Mouse (Mus musculus): ENCODE measurements around the gene Vipas39.
"Not testable (repeated sequence)": the region's sequence is repeated elsewhere in the genome, so short reads cannot be mapped to it uniquely, and the experiment has no call there.

The Vipas39 gene

GRCm38 (mm10) chr12:87266827-87267603 is 959 bp upstream of the Vipas39 start:
- DNase-seq (ENCODE audit: low spot score) = no peak

- DNase-seq (ENCODE audit: low spot score) = no peak
Measured at GRCm38 (mm10) chr12:87265444-87265843, 612 bp downstream of the Vipas39 start.

- DNase-seq (ENCODE audit: low spot score) = no peak
Measured at GRCm38 (mm10) chr12:87260562-87260961, 5.5 kb downstream of the Vipas39 start.

DNA sequence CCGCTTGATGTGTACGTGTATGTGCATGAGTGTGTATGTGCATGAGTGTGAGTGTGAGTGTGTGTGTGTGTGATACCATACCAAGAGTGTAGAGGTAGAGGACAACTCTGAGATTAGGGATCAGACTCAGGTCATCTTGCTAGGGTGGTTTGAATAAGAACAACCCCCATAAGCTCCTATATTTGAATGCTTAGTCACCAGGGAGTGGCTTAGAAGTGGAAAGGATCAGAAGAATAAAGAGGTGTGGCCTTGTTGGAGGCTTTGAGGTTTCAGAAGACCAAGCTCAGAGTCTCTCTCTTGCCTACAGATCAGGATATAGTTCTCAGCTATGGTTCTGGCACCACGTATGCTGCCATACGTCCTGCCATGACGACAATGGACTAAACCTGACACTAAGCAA is 9.4 kb downstream of the Vipas39 start:
- no peak for DNase-seq (ENCODE audit: low spot score)

DNA sequence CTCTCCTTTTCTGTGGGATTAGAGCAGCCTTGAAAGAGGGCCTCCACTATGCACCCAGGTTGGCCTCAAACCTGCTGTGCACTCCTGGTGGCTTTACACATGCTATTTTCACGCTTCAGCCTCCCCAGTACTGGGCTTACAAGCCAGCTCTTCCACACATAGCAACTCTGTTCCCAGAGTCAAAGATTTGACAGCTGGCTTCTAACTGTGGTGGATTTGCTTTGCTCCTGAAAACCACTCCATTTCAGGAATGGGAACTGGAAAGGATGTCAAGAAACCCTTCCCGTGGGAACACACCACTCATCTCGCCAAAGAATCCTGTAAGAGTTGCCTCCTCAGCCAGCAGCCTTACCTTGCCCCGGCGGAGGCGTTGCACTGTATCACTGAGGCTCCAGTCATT is 12.2 kb downstream of the Vipas39 start:
- no peak for DNase-seq (ENCODE audit: low spot score)

GRCm38 (mm10) chr12:87250161-87250560 is 15.9 kb downstream of the Vipas39 start:
- no peak for DNase-seq (ENCODE audit: low spot score)

- DNase-seq (ENCODE audit: low spot score) = no peak
Measured at GRCm38 (mm10) chr12:87238632-87239031, 27.4 kb downstream of the Vipas39 start, which contains the start of gene Noxred1. TSS of gene Noxred1 (minus strand) at chr12:87238732.

- DNase-seq (ENCODE audit: low spot score) = no peak
Measured at GRCm38 (mm10) chr12:87236882-87237483, 29.1 kb downstream of the Vipas39 start.

GRCm38 (mm10) chr12:87230379-87230895 is 35.6 kb downstream of the Vipas39 start:
- no peak for DNase-seq (ENCODE audit: low spot score)

DNA sequence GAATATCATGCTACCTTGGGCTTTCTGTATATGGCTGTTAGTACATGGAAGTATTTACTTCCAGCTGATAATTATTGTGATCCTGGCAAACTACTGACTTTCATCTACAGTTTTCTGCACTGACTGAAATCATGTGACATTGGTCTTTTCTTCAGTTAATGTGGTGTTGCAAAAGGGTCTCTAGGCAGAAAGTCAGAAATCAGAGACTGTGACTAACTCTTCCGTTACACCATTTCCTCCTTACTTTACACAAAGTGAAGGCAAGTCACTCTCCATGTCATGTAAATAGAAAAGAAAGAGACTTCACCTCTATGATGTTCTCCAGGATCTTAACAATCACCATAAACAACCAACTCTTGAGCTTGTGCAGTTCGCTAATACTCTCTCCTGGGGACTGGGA is 36.4 kb downstream of the Vipas39 start:
- no peak for DNase-seq (ENCODE audit: low spot score)

GRCm38 (mm10) chr12:87226801-87227200 is 39.3 kb downstream of the Vipas39 start:
- DNase-seq (ENCODE audit: low spot score) = no peak

- DNase-seq (ENCODE audit: low spot score) = no peak
Measured at GRCm38 (mm10) chr12:87224950-87225349, 41.1 kb downstream of the Vipas39 start.

- no peak for DNase-seq (ENCODE audit: low spot score)
Measured at GRCm38 (mm10) chr12:87219362-87219761, 46.7 kb downstream of the Vipas39 start.

GRCm38 (mm10) chr12:87217596-87217995 is 48.5 kb downstream of the Vipas39 start:
- DNase-seq (ENCODE audit: low spot score) = no peak

- no peak for DNase-seq (ENCODE audit: low spot score)
Measured at GRCm38 (mm10) chr12:87216053-87216452, 50.0 kb downstream of the Vipas39 start.

- DNase-seq (ENCODE audit: low spot score) = no peak
Measured at GRCm38 (mm10) chr12:87212844-87213606, 53.0 kb downstream of the Vipas39 start.

DNA sequence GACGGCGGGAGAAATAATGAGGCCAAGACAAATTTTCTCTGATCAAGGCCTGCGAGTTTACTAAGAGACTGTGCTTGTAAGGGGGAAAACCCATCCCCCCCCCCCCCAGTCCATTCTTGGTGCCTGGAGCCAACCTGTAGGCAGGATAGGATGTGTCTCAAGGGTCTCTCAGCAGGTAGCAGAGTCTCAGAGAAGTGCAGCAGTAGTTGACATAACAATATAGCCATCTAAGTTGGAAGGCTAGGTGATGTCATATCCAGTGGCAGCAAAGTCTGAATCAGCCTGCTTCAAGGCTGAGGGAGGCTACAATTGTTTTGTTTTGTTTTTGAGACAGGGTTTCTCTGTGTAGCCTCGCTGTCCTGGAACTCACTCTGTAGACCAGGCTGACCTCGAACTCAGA is 60.3 kb downstream of the Vipas39 start:
- not testable (repeated sequence) for DNase-seq (ENCODE audit: low spot score)

- DNase-seq (ENCODE audit: low spot score) = no peak
Measured at GRCm38 (mm10) chr12:87201694-87202093, 64.4 kb downstream of the Vipas39 start.

DNA sequence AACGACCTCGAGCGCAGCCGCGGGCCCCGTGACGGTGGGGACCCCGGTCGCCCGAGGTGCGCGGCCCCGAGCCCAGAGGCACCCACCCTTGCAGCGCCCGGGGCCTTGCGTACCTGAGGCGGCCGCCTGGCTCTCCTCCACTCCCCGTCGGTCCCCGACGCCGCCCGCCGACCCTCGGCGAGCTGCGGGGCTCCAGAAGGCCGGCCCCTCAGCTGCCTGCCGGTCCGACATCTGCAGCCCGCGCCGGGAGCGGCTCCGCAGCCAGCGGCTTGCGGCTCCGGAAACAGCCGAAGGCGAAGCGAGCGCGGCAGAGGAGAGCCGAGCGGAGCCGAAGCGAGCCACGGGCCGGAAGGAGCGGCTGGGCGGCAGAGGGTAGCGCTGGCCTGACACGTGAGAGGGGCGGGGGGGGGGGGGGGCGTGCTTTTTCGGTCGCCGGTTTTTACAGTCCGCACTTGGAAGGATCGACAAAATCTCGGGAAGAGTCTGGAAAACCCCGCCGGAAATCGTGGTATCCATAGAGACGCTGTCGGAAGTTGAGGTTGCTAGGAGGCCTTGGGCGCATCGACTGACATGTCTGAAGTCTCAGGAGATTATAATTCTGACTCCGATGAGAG is 66.0 kb downstream of the Vipas39 start, which contains the start of gene Tmed8:
Tmed8 (minus strand) TSS at position 482 of the 614 bp plus-strand sequence.
- peak; percentile 64 for DNase-seq (ENCODE audit: low spot score)

DNA sequence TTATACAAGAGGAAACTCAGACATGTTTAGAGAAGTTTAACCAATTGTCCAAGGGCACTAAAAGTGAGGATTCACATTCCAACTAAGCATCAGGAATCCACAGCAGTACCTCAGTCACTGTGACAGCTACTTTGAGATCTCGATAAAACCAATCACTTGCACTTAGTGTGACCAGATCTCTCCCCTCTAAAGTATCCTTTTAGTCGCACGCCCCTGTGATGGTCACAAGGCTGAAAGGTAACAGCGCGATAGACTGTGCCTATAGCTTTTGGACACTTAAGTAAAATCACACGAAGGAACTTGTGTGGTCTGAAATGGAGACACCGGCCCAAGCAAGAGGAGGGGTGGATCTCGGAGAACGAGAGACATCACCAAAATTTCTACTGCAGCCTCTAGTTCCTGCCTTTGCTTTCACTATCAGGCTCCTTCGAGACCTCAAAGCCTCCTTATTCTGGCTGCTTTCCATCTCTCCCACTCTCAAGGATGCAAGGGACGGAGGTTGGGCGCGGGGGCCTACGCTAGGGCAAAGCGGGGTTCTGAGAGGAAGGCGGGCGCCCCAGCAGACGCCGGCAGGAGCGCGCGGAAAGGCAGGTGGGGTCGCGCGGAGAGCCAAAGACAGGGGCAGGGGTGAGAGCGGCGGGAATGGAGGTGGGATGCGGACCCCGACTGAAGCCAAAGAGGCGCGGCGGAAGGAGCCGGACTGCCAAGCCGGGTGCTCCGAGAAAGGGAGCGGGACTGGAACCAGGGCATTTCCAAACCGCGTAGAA is 66.7 kb downstream of the Vipas39 start, which contains the start of gene Samd15:
Samd15 (plus strand) TSS at position 518 of the 767 bp plus-strand sequence.
- DNase-seq (ENCODE audit: low spot score) = peak; percentile 26

DNA sequence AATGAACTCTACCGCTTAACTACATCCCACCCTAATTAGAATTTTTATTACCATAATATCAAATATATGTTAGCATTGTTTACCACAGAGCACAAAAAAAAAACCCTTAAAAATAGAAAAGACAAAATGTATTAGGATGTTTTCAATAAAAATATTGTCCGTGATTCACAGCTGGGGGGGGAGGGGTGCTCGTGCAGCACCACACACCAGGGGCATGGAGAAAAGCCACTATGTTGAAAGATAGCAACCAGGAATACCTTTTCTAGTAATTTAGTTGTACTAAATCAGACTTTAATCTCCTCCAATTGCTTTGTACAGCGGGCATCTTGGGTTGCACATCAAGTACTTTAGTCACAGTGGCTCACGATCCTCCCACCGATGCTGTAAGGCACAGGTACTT is 67.3 kb downstream of the Vipas39 start:
- DNase-seq (ENCODE audit: low spot score) = no peak
